Mouse (Mus musculus) mature B cell (primary cell): ENCODE results near the gene Edrf1.
"Not testable (repeated sequence)": the region's sequence is repeated elsewhere in the genome, so short reads cannot be mapped to it uniquely, and the experiment has no call there.

Experiments
- in situ Hi-C: fragments of 300-500 bp; cut with MboI; formaldehyde crosslinking; loops from 2 replicates; pipeline ENCODE4 v1.14.3; 2019

Gene Edrf1

GRCm38 (mm10) chr7:133645716-133646115 lies 8.4 kb downstream of the Edrf1 start:
- in situ Hi-C loops: no loop called here

GRCm38 (mm10) chr7:133662467-133662866 lies 25.1 kb downstream of the Edrf1 start:
- in situ Hi-C loops: no loop called here

DNA sequence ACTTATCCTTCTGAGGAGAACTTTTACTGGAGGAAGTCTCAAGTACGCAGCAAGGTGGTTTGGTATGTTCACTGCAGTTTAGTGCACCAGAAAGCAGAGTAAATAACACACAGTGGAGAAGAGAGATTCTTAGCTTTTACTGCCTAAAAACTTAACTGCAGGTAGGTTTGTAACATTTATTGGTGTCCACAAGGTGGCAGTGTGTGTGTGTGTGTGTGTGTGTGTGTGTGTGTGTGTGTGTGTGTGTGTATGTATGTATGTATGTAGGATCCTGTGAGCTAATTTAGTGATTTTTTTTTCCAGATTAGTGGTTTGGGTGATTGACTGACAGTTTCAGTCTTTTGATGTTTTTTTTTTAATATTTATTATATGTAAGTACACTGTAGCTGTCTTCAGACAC lies 31.7 kb downstream of the Edrf1 start:
- in situ Hi-C loops: no loop called here

- in situ Hi-C loops: no loop called here
Observed at GRCm38 (mm10) chr7:133669946-133670345, 32.6 kb downstream of the Edrf1 start.

DNA sequence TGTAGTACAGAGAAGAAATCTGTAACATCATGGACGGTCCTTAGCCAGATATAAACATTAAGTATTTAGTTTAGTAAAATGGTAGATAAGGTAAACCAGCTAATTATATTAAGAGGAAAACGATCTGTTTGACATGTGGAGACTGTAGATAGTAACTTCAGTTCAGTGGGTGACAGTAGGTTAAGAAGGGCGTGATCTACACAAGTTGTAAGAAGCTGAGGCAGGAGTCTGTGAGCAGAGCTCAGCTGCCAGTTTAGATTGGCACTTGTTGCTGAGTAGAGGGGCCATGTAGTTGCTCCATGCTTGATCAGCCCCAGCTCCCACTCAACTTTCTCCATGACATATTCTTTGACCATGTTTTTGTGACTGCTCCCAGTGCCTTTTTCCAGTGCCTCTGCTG lies 33.5 kb downstream of the Edrf1 start:
- in situ Hi-C loops: no loop called here

GRCm38 (mm10) chr7:133676002-133676401 lies 38.7 kb downstream of the Edrf1 start:
- in situ Hi-C loops: no loop called here

DNA sequence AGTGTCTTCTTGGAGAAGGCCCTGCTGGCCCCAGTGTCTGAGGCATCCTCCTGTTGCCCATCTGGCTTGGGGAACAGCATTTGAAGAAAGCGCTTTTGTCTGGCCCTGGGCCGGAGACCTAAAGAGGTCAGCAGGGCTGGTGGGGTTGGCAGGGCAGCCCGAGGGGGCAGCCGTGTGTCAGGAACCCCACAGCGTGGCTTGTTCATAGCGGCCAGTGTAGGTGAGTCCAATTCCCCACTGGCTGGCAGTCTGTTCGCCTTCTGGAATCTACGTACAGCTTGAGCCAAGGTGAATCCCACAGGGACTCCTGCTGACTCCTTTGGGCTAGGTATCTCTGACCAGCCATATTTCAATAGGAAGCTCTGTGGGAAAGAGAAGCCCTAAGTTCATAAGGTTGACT lies 41.4 kb downstream of the Edrf1 start:
- in situ Hi-C loops: no loop called here

- in situ Hi-C loops: no loop called here
Observed at GRCm38 (mm10) chr7:133679439-133679838, 42.1 kb downstream of the Edrf1 start.

GRCm38 (mm10) chr7:133679961-133680360 lies 42.6 kb downstream of the Edrf1 start, which contains the start of gene Mmp21:
Gene Mmp21 (minus strand): TSS chr7:133680061.
- in situ Hi-C loops: no loop called here

DNA sequence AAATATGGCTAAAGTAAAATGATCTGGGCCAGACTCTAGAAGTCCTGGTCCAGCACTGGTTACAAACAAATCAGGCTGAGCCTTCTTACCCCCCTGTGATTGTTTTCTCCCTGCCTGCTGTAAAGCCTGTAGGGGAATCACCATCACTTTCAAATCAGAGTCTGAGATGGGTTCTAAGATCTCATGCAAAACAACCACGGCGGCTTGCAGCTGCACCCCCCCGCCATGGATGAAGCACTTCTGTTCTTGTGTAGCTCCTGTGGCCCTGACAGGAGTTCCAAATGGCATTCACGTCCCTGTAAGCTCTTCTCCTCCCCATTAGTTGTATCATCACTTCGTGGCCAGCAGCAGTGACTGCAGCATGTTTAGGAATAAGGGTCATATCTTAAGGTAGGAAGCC lies 46.3 kb downstream of the Edrf1 start:
- in situ Hi-C loops: no loop called here

DNA sequence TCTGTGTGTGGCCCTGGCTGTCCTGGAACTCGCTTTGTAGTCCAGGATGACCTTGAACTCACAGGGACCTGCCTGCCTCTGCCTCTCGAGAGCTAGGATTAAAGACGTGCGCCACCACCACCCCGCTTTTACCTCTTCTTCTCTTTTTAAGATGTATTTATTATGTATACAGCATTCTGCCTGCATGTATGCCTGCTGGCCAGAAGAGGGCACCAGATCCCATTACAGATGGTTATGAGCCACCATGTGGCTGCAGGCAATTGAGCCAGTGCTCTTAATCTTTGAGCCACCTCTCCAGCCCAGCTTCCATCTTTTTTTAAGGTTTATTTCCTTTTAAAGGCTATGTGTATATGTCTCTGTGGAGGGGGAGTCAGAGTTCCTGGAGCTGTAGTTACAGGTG lies 46.8 kb downstream of the Edrf1 start:
- in situ Hi-C loops: no loop called here

- in situ Hi-C loops: no loop called here
Observed at GRCm38 (mm10) chr7:133684701-133685100, 47.4 kb downstream of the Edrf1 start.

- in situ Hi-C loops: not testable (repeated sequence)
Observed at GRCm38 (mm10) chr7:133685644-133686043, 48.3 kb downstream of the Edrf1 start.

- in situ Hi-C loops: no loop called here
Observed at GRCm38 (mm10) chr7:133698021-133698709, 60.8 kb downstream of the Edrf1 start.

DNA sequence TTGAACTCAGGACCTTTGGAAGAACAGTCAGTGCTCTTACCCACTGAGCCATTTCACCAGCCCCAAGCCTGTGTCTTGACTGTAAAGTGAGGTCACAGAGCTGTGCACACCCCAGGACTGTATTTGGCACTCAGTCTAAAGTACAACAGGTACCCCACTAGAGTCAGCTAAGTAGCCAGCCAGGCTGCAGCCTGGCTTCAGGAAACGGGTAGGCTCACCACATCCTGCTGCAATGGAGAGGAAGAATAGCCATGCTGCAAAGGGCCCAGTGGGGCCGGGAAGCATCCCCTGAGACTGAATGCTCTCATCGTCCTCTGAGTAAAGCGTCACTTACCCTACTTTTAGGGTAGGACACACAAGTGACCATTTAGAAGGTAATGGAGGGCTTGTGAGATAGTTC lies 62.5 kb downstream of the Edrf1 start:
- in situ Hi-C loops: no loop called here

DNA sequence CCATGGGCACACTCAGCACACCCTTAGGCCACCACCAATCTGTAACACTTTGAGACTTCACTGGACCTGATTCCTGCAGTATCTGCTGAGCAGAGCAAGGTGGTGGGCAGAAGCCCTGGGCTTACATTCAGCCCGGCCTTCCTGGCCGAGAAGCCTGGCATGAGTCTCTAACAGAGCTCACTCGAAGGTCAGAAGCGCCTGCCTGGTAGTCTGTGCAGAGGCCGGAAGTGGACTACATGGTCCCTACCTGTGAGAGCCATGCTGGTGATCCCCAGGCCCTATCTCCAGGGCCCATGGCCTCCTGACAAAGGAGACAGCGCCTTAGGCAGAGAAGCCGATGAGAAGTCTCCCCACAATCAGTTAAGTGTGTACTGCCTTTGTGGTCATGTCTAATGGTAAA lies 64.0 kb downstream of the Edrf1 start:
- in situ Hi-C loops: no loop called here

GRCm38 (mm10) chr7:133702333-133702732 lies 65.0 kb downstream of the Edrf1 start:
- in situ Hi-C loops: no loop called here

DNA sequence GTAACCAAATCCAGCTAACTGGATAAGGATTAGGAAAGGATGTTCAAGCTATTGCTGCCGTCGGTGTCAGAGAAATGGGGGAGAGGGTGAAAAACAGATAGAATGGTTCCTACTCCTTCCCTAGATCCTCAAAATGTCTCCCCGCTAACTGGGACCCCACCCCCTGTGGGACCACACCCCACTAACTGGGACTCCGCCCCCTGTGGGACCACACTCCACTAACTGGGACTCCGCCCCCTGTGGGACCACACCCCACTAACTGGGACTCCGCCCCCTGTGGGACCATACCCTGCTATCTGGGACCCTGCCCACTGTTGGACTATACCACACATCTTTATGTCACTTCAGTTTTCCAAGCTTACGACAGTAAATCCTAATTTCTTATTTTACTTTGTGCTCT lies 66.6 kb downstream of the Edrf1 start:
- in situ Hi-C loops: no loop called here

DNA sequence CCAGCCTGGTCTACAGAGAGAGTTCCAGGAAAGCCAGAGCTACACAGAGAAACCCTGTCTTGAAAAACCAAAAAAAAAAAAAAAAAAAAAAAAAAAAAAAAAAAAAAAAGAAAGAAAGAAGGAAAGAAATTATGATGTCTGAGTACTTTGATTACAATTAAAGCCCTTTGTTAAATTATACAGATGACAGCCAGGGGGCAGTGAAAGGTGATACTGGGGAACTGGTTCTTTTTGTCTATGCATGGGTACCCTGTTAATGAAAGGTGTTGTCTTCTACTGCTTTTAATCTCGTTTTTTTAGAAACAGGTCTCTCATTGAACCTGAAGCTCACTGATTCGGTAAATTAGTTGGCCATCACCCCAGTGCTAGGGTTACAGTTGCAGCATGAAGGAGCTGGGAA lies 70.0 kb downstream of the Edrf1 start:
- in situ Hi-C loops: no loop called here

DNA sequence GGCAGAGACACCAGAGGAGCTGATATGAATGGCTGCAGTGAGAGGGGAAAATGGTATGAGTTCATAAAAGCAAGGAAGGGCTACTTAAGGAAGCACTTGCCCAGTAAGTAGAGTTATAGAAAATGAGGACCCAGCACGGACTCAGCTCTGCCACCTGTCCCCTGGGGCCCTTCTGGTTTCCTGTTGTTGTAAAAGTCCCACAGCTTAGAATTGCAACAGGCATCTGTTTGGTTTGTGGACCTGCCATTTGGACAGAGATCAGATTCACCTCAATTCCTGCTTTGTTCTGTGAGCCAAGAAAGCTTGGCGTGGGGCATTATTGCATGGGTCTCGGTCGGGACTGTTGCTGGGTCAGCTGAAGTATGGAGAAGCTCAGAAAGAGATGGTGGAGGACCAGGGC lies 78.0 kb downstream of the Edrf1 start:
- in situ Hi-C loops: no loop called here

GRCm38 (mm10) chr7:133718580-133718979 lies 81.2 kb downstream of the Edrf1 start:
- in situ Hi-C loops: no loop called here

DNA sequence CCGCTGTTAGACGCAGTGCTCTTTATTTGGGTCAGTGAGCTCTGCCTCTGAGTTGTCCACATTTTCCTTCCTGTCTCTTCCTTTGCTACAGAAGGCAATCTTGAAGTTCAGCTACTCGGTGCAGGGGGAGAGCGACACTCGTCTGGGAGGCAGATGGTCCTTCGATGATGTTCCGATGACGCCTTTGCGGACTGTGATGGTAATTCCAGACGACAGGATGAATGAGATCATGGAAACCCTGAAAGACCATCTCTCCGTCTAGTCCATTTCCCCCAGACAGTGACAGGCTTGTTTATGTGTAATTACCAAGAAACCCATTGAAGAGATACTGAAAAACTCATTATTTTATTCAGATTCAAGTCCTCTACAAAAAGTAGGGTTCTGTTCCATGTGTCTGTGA lies 83.3 kb downstream of the Edrf1 start:
- in situ Hi-C loops: no loop called here
